Mouse (Mus musculus) fibroblast of lung, adult 2 months (primary cell): ENCODE results near the gene Fkbp5.
A peak's percentile ranks its signal among the peaks of the same experiment; 100 is the strongest.
"Not testable (repeated sequence)": the region's sequence is repeated elsewhere in the genome, so short reads cannot be mapped to it uniquely, and the experiment has no call there.

ENCODE experiments used
- DNase-seq: peaks from one replicate; pipeline ENCODE4 v3.0.0-alpha.2; 2011; ENCODE audit warnings: low read depth

The Fkbp5 gene

DNA sequence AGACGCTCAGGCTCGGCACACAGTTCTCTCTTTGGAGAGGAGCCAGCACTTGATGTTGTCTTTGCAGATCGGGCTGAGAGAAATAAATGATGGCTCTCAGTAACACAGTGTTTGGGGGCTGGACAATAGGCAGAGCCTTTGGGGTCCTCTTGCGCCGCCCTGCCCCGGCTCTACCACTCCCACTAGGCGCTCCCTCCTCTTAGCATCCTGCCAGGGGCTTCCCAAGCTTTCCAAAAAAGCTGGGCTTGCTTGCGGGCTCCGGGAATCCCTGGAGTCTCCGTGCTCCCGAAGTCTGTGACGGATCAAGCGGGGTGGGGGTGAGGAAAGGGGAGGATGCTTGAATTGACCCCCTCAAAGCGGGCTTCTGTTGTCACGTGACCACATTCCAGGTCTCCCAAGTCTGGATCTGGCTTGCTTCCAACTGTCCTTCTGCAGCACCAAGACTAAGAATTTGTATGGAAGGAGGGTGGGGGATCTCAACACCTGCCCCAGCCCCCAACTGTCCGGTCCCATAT, at the start of gene Fkbp5:
Gene Fkbp5, minus strand, starts transcription at position 87 of the 515 bp plus-strand sequence.
- DNase-seq: no peak

DNA sequence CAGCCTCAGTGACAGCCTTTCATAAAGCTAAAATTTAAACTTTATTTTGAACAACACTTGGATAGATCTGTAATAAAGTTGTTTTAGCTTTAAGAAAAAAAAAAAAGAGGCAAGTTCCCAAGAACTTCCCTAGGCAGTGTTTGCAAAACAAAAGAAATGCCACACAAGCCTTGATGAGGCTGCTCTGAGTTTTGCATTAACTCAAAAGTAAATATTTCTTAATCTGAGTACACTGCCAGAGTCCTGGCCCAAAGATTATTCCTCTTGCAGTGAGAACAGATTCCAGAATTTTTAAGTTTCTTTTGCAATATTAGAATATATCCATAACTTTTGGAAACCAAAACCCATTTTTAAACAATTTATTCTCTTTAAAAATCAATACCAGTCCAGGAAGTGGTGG, 47.9 kb upstream of the Fkbp5 start:
- no peak for DNase-seq

DNA sequence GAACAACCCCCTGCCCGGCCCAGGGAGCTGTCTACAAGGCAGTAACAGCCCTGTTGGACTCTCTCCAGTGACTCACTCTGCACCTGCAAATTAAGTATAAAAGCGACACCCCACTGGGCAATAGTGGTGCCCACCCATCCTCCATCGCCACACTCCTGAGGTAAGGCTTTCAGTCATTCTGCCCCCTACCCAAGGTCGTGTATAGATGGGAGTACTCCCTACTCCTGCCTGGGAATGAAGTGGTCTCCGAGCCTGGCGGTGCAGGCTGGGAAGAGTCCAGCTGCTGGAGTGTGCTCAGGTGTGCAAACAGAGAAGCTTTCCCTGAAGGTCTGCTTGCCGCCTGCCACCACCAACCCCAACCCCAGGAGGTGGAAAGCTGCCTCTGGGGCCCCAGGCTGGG, 44.3 kb upstream of the Fkbp5 start:
- no peak for DNase-seq

DNA sequence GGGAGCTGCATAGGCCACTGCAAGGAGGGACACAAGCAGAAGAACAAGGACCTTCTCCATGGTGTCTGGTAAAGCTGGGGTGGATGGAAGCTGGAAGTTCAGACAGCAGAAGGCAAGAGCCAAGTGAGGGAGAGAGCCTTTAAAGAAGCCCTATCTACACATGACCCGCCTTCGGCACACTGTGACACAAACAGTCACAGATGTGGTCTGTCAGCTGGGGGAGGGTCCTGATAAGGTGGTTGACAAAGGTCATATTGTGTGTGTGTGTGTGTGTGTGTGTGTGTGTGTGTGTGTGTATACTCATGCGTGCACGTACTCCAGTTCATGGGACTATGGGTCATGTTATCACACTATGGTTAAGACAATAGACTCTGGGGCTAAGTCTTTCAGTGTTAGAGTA, 43.3 kb upstream of the Fkbp5 start, which contains the start of gene Clps:
Gene Clps, minus strand, starts transcription at position 169 of the 400 bp plus-strand sequence.
- DNase-seq: no peak

DNA sequence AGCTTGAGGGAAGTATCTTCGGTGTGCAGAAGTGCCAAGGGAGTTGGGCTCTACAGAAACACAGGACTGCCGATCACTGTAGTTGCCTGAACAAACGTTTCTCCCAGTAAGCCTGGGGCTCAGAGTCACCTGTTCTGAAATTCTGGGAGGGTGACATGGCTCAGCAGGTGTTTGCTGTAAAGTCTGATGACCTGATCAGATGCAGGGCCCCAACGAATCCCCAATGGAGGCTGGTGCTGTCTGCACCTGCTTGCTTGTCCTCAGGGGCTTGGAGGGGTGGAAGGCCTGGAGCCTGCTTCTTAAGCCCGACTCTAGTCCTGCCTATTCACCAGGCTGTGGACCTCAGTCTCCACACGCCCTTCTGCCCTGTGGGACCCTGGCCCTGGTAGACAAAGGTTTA, 40.4 kb upstream of the Fkbp5 start:
- no peak for DNase-seq

DNA sequence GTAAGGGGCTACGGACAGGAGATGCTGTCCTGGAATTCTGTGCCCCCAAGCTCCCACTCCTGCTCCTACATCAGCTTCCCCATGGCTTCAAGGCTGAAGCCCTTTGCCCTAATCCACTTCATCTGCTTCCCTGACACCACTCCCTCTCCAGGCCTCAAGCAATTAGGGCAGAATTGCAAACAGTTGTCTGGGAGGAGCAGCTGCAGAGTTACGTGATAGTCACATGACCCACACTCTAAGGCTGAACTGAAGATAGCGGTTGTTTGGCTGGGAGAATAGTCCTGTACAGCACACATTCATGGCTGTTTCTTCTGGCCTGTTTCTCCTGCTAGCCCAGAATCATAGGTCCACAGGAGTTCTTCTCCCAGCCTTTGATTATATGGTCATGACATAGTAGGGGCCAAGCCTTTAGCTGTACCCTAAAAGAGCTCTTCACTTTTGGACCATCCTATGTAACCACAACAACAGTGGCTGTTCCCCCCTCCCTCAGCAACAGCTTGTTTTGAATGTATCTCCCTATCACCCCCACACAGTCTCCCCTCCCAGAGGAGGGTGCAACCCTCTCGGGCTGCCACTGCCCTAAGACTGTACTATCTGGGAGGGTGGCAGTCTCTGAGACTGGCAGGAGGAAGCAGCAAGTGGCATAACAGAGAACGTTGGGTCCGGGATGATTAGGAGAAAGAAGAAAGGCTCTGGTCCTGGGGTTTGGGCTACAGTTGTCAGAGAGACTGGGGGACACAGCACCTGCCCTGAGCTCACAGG, 39.5 kb upstream of the Fkbp5 start:
- no peak for DNase-seq

DNA sequence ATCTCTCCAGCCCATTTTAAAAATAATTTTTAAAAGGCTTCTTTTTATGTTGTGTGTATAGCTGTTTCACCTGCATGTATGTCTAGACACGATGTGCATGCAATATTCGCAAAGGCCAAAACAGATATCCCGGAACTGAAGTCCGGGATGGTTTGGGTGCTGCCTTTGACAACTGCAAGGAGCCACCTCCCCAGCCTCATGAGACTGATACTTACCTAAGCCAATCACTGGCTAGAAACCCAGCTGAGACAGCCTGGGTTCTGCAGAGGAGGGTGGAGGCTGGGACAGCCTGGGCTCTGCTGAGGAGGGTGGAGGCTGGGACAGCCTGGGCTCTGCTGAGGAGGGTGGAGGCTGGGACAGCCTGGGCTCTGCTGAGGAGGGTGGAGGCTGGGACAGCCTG, 36.7 kb upstream of the Fkbp5 start:
- not testable (repeated sequence) for DNase-seq

DNA sequence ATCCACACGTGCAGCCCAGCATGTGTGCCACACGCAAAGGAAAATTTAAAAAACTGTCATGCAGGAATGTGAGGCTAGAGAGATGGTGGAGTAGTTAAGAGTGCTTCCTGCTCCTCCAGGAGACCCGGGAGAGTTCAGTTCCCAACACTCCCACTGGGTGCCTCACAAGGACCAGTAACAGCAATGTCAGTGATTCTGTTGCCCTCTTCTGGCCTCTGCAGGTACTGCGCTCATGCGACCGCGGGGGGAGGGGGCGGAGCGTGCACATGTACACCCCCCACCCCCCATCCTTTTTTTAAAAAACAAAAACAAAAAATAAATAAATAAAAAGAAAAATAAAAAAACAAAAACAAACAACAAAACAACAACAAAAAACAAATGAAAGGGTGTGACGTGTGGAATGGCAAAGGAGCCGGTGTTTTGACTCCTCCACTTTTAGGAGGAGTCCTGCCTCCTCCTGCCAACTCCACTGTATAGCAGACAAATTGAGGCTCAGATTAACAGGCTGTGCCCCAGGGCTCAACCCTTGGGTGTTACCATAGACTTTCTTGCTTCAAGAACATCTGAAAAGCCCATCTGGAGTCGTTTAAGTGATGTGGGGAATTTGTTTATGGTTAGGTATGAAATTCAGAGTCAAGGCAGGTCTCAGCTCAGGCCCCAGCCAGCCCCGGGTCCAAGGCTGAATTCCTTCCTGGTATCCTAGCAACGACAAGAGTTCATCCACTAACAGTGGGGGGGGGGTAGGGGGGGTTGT, 35.9 kb upstream of the Fkbp5 start:
- DNase-seq: peak; percentile 53

DNA sequence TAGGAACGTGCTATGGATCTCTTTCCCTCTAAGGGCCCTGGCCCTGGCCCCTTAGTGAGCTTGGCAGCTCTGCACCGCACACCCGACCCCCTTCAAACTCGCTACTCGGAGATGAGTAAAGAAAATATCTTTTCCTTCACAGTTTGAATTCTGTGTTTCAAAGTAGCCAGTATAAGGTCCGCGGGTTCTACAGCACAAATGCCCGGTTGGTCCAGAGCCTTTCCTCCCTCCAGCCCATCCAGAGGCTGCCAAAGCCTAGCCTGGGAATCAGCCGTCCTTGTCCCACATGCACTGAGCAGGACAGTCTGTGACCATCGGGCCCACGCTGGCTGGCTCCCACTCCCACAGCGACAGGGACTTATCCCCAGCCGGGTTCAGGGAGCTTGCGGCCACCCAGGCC, 31.8 kb upstream of the Fkbp5 start, which contains the start of gene Clpsl2:
Gene Clpsl2, plus strand, starts transcription at position 301 of the 400 bp plus-strand sequence.
- no peak for DNase-seq

DNA sequence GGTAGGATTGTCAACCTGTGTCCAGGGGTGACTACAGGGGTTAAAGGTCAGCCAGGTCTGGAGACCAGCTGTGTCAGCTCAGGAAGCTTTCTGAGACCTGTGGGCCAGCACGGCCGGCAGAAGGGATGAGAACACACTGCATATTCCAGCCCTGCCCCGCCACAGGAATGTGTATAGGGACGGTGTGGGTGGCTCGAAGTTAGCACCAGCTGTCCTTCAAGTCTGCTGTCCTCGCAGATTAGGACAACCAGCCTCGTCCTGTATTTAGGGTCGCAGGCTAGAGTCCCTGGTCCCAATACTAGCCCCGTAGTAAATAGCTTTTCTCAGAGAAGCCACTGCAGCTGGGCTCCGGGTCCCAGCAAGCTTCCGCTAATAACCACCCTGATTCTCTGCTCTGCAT, 31.2 kb upstream of the Fkbp5 start:
- DNase-seq: no peak

DNA sequence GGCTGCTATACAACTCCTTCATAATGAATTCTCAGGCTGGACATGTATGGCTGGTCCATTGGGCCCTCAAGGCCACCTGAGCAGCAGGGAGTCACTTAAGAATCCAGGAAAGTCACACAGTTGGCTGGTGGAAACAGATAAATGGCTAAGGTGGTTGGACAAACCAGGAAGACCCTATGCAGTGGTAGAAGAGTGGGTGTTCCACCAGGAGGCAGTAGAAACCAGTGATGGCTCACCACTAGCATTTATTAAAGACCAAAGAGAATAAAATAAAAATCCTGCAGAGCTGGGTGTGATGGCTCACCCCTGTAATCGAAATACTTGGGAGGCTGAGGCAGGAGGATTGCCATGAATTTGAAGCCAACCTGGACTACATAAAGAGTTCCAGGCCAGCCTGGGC, 29.6 kb upstream of the Fkbp5 start:
- DNase-seq: no peak

DNA sequence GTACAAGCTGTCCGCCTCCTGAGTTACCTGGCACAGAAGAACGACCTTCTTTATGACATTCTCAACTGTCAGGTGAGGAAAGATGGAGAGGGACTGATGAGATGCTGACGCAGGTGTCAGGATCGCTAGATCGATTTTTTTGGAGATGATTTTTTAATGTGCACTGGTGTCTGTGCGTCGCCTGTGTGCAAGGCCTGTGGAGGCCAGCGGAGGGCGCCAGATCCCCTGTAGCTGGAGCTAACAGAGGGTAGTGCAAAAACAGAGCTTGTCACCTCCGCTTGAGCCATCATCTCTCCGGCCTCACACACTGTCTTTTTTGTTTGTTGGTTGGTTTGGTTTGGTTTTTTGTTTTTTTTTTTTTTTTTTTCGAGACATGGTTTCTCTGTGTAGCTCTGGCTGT, 20.6 kb upstream of the Fkbp5 start:
- DNase-seq: no peak

DNA sequence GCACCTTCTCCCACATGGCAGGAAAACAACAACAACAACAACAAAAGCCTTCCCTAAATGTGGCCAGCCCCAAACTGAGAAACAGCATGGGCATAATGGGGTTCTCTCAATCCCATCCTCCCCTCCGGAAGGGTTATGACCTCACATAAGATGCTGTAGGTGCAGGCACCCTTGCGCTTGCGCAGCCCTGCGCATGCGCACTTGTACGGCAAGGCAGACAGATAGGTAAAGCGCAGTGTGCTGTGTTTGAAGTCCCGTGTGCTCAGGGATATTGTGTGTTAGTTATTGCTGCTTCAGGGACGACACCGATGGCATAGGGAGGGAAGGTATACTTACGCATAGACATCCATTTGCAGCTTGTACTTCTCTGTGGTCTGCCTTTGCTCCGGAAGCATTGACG, 16.0 kb upstream of the Fkbp5 start:
- DNase-seq: no peak

DNA sequence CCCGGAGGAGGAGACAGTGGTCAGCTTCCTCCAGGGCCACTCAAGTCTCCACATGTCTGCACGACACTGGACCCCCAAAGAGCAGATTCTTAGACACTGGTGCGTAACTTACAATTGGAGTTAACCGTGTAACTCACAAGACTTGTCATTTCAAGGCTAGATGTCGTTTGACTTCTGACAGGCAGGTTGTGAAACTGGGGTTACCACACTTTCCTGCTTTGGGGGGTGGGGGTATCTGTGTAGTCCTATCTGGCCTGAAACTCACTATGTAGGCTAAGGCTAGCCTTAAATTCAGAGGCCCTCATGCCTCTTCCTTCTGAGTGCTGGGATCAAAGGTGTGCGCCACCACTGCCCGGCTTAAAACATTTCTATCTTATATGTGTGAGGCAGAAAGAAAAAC, 15.2 kb upstream of the Fkbp5 start:
- DNase-seq: no peak

DNA sequence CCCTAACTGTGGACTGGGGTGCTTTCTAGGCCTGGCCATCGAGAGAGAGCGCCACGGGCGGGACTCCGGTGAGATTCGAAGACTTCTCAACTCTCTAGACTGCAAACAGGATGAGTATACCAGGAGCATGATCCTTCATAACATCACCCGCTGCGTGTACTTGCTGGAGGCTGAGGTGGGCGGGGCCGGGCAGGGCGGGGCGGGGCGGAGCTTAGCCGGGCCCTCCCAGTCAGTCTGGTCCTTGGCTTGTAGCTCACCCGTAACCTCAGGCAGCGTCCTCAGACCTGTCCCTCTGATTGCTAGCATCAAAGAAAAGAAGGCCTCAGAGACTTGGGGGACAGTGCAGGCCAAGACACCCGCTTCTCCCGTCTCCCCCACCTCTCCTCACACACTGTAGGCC, 14.6 kb upstream of the Fkbp5 start:
- no peak for DNase-seq

DNA sequence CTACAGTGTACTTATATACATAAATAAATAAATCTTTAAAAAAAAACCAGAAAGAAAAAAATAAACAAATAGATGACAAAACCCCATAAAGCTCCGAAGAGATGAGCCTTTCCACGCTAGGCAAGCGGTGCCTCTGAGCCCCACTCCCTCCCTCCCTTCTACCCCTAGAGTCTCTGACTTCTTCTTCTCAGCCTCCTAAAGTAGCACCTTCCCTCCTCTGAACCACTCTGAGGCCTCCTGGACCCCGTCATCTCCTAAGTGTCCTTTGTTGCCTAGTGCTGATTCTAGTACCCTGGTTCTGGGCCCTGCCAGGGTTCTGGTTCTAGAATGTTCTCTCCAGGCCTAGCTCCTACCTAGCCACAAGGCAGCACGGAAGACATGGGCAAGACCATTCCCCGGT, 13.2 kb upstream of the Fkbp5 start, which contains the start of gene Armc12:
Gene Armc12, plus strand, starts transcription at position 301 of the 400 bp plus-strand sequence.
- no peak for DNase-seq

DNA sequence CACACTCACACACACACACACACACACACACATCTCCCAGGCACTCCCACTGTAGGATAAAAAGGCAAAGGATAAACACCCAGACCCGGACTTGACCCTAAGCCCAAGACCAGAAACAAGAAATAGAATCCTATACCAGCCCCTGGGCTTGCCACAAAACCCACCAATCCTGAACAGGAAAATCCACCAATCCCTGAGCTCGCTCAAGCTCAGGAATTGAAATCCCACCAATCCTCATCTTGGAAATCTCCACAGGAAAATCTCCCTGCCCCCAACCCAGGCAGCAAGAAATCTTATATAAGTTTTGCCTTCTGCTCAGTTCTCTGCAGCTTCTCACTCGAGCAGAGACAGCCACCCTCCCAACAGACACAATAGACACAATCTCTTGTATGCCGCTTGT, 11.8 kb upstream of the Fkbp5 start:
- no peak for DNase-seq

DNA sequence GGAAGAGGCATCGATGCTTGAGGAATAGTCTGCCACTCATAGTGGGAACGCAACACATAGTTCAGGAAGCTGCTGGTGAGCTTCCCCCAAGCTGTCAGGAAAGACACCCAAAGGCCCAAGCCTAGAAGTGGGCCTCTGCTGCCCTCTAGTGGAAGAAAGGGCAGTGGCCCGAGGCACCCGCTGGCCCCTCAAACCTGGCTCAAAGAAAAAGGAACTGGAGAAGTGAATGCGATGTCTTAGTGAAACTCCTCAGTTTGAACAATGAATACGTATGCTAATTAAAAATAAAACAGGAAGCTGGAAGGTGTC, 10.7 kb upstream of the Fkbp5 start:
- peak; percentile 32 for DNase-seq

DNA sequence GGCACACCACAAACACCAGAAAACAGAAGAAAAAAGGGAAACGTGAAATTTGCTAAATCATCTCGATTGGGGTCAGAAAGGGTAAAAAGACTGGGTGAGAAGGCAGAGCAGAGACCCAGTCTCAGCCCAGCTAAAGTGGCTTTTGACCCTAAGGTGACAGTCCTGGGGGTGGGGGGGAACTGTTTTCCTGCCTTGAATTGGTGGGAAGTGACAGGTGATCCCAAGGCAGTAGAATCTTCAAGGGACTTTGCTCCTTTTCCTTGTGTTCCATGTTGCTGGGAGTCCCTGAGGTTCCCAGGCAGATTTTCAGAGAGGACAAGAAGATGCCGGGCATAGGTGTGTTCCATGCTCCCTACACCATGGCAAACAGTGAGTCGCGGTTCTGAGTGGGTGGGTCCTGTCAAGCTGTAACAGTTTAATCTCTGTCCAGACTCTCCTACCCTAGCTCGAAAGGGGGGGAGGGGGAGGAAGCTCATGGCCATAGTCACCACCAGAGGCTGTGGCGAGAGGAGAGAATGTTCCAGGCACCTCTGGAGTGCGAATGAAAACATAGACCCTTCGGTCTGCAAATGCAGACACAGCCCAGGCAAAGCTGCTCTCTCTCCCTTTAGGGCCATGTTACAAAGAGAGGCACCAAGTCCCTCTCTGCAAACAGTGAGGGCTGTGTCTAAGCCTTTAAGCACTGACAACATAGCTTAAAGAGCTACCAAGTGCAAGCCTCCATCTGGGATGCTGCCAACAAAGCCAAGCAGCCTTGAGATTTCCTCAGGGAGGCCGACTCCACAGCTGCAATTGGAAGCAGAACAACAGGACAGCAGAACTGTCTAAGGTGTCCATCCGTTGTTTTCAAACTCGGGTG, 10.1 kb upstream of the Fkbp5 start:
- no peak for DNase-seq

DNA sequence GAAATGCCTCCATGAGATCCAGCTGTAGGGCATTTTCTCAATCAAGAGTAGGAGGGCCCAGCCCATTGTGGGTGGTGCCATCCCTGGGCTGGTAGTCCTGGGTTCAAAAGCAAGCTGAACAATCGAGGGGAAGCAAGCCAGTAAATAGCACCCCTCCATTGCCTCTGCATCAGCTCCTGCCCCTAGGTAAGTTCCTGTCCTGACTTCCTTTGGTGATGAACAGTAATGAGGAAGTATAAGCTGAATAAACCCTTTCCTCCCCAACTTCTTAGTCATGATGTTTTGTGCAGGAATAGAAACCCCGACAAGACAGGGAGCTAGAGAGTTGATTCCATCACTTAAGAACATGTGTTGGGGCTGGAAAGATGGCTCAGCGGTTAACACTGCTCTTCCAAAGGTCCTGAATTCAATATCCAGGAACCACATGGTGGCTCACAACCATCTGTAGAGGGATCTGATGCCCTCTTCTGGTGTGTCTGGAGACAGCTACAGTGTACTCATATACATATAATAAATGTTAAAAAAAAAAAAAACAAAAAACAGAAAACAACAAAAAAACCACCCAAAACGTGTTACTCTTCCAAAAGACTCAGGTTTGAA, 7.6 kb upstream of the Fkbp5 start:
- no peak for DNase-seq

DNA sequence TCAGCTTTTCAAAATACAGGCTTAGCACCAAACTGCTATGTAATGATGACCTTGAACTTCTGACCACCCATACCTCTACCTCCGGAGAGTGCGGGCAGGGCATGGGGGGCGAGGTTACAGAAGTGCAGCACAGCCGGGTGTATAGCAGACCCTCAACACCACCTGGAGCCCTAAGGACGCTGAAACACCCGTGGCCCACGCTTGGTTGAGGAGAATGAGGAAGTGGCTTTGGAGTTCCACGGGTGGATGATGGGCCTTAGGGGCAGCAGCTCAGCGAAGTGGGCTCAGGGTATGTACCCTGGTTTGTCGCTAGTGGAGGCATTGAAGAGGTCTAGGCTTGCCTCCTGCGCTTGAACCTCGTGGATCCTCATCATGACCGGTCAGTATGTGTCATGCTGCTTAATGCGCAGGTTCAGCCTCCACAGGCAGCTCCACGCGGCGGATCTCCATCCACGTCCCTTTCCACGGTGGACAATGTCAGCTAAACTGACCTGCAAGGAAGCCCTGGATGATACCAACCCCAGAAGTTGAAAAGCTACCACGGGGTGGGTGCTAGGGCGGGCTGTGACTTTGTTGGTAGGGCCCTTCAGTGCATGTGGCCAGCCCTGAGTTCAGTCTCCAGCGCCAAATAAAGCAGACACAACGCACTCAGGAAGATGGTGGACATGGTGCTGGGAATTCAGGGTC, 6.8 kb upstream of the Fkbp5 start:
- no peak for DNase-seq
